Mouse (Mus musculus): ENCODE measurements at regions not wholly inside any gene's neighbourhood (a gene's known extent, or its start where the extent isn't known, plus 50 kb on each side); places are given as distances from the start of the nearest gene placed in this dataset.

DNA sequence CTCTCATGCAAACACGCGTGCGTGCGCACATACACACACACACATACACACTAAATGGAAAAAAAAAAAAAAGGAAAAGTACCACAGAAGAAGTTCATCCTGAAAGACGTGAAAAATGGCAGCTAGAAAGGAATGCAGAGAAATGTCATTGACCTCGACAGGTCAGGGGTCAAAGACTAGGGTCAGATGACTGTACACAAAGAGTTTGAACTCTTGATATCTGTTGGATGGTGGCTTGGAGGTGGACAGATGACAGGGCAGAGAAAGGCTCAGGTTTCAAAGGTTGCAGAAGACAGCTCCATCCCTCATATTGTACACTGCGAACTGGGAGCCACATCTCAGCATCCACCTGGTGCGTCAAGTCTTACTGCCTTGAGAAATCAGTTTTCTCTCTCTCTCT lies 112.5 kb downstream of the Cd83 start:
- no peaks in the 10 kb centered on the region for H3K27me3 ChIP-seq (ENCODE audit: insufficient read depth, low read length)
- H3K9me3 ChIP-seq (replicated peaks; ENCODE audit: low read length) = no peaks in the 10 kb centered on the region
- WGBS = 82% methylated on average over 8 of the region's 8 CpGs
- no peaks in the 10 kb centered on the region for H3K36me3 ChIP-seq (ENCODE audit: insufficient read depth, low read length)
- H3K4me2 ChIP-seq (ENCODE audit: low read length) = no peak overlapping the region
- no peak overlapping the region for H3K27ac ChIP-seq
- no peak overlapping the region for H3K4me3 ChIP-seq (replicated peaks; ENCODE audit: low read depth, low read length)
- H3K4me1 ChIP-seq (replicated peaks; ENCODE audit: insufficient read depth, low read length) = no peaks in the 10 kb centered on the region
- no peak for ATAC-seq (replicated peaks; ENCODE audit: low FRiP score, low read depth)
- no peak for DNase-seq (ENCODE audit: low spot score)
- no peak overlapping the region for H3K9ac ChIP-seq (ENCODE audit: low read depth, low read length)
- no peak for TF ChIP-seq CTCF (IDR thresholded peaks at IDR 0.05; ENCODE audit: low read depth)

GRCm38 (mm10) chr13:43898555-43899258 lies 114.1 kb downstream of the Cd83 start:
- no peaks in the 10 kb centered on the region for H3K9me3 ChIP-seq (replicated peaks; ENCODE audit: low read length)
- no peak for TF ChIP-seq CTCF (IDR thresholded peaks at IDR 0.05; ENCODE audit: low read depth)
- ATAC-seq (replicated peaks; ENCODE audit: low FRiP score, low read depth) (no peak), DNase-seq (ENCODE audit: low spot score) (no peak)
- no peaks in the 10 kb centered on the region for H3K36me3 ChIP-seq (ENCODE audit: insufficient read depth, low read length)
- 77% methylated on average over 12 of the region's 12 CpGs for WGBS
- H3K27me3 ChIP-seq (ENCODE audit: insufficient read depth, low read length) = no peaks in the 10 kb centered on the region
- H3K4me3 ChIP-seq (replicated peaks; ENCODE audit: low read depth, low read length) = no peak overlapping the region
- H3K9ac ChIP-seq (ENCODE audit: low read depth, low read length) = no peak overlapping the region
- no peaks in the 10 kb centered on the region for H3K4me1 ChIP-seq (replicated peaks; ENCODE audit: insufficient read depth, low read length)
- no peak overlapping the region for H3K4me2 ChIP-seq (ENCODE audit: low read length)
- no peak overlapping the region for H3K27ac ChIP-seq

GRCm38 (mm10) chr13:43900115-43900514 lies 115.5 kb downstream of the Cd83 start:
- WGBS = 91% methylated on average over 2 of the region's 2 CpGs
- no peak for DNase-seq (ENCODE audit: low spot score)

GRCm38 (mm10) chr13:43900758-43901157 lies 116.2 kb downstream of the Cd83 start:
- Histone ChIP-seq H3K36me3 (ENCODE audit: insufficient read depth, low read length) (no peaks in the 10 kb centered on the region), H3K27me3 (ENCODE audit: insufficient read depth, low read length) (no peaks in the 10 kb centered on the region), H3K9ac (ENCODE audit: low read depth, low read length) (no peak overlapping the region), H3K9me3 (replicated peaks; ENCODE audit: low read length) (no peaks in the 10 kb centered on the region), H3K4me3 (replicated peaks; ENCODE audit: low read depth, low read length) (no peak overlapping the region), H3K4me2 (ENCODE audit: low read length) (no peak overlapping the region), H3K4me1 (replicated peaks; ENCODE audit: insufficient read depth, low read length) (0 out of 2 replicates have a peak, but pooled peaks cover 2% of the 10 kb centered on the region), H3K27ac (no peak overlapping the region)
- WGBS = 72% methylated on average over 7 of the region's 7 CpGs
- DNase-seq (ENCODE audit: low spot score) (no peak), ATAC-seq (replicated peaks; ENCODE audit: low FRiP score, low read depth) (no peak)
- TF ChIP-seq CTCF (IDR thresholded peaks at IDR 0.05; ENCODE audit: low read depth) = 0 out of 2 replicates have a peak, but pooled peaks have one; percentile 3

More at GRCm38 (mm10) chr13:43900115-43900514, 115.5 kb downstream of the Cd83 start:
- H3K36me3 ChIP-seq (ENCODE audit: insufficient read depth, low read length) = no peaks in the 10 kb centered on the region
- TF ChIP-seq CTCF (IDR thresholded peaks at IDR 0.05; ENCODE audit: low read depth) = no peak
- H3K9ac ChIP-seq (ENCODE audit: low read depth, low read length) = no peak overlapping the region
- H3K9me3 ChIP-seq (replicated peaks; ENCODE audit: low read length) = no peaks in the 10 kb centered on the region
- H3K27me3 ChIP-seq (ENCODE audit: insufficient read depth, low read length) = no peaks in the 10 kb centered on the region
- H3K4me3 ChIP-seq (replicated peaks; ENCODE audit: low read depth, low read length) = no peak overlapping the region
- H3K4me2 ChIP-seq (ENCODE audit: low read length) = no peak overlapping the region
- H3K27ac ChIP-seq = no peak overlapping the region
- no peak for ATAC-seq (replicated peaks; ENCODE audit: low FRiP score, low read depth)
- no peaks in the 10 kb centered on the region for H3K4me1 ChIP-seq (replicated peaks; ENCODE audit: insufficient read depth, low read length)

GRCm38 (mm10) chr13:43903391-43903790 lies 118.8 kb downstream of the Cd83 start:
- H3K27me3 ChIP-seq (ENCODE audit: insufficient read depth, low read length) = no peaks in the 10 kb centered on the region
- no peak overlapping the region for H3K9ac ChIP-seq (ENCODE audit: low read depth, low read length)
- no peaks in the 10 kb centered on the region for H3K36me3 ChIP-seq (ENCODE audit: insufficient read depth, low read length)
- H3K9me3 ChIP-seq (replicated peaks; ENCODE audit: low read length) = no peaks in the 10 kb centered on the region
- no peak overlapping the region for H3K27ac ChIP-seq
- peaks cover 14% of the 10 kb centered on the region; the same call in 1 of the 2 replicates for H3K4me1 ChIP-seq (replicated peaks; ENCODE audit: insufficient read depth, low read length)
- no peak for ATAC-seq (replicated peaks; ENCODE audit: low FRiP score, low read depth)
- no peak for TF ChIP-seq CTCF (IDR thresholded peaks at IDR 0.05; ENCODE audit: low read depth)
- H3K4me3 ChIP-seq (replicated peaks; ENCODE audit: low read depth, low read length) = no peak overlapping the region
- DNase-seq (ENCODE audit: low spot score) = no peak
- H3K4me2 ChIP-seq (ENCODE audit: low read length) = no peak overlapping the region

DNA sequence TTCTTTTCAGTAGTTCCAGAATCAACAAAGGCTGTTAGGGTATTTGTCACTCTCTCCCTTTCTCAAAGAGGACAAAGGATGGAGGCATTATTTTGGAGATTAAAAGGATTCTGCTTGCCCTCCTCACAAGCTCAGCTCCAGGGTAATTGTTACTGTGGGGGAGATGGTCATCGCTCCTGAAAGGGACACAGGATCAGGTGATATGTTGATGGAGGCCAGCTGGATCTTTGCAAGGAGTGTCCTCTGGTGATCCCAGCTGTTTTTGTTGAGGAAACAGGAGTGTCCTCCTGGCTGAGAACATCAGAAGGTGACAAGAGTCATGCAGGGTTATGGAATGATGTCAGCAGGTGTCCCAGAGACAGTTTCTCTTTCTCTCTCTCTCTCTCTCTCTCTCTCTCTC lies 119.7 kb downstream of the Cd83 start:
- Histone ChIP-seq H3K4me2 (ENCODE audit: low read length) (no peak overlapping the region), H3K27ac (no peak overlapping the region), H3K27me3 (ENCODE audit: insufficient read depth, low read length) (no peaks in the 10 kb centered on the region), H3K4me3 (replicated peaks; ENCODE audit: low read depth, low read length) (no peak overlapping the region), H3K9me3 (replicated peaks; ENCODE audit: low read length) (no peaks in the 10 kb centered on the region), H3K36me3 (ENCODE audit: insufficient read depth, low read length) (no peaks in the 10 kb centered on the region), H3K9ac (ENCODE audit: low read depth, low read length) (no peak overlapping the region), H3K4me1 (replicated peaks; ENCODE audit: insufficient read depth, low read length) (peaks cover 14% of the 10 kb centered on the region; the same call in 1 of the 2 replicates)
- 39% methylated on average over 1 of the region's 1 CpGs for WGBS
- no peak for ATAC-seq (replicated peaks; ENCODE audit: low FRiP score, low read depth)
- DNase-seq (ENCODE audit: low spot score) = peak; percentile 68
- TF ChIP-seq CTCF (IDR thresholded peaks at IDR 0.05; ENCODE audit: low read depth) = no peak

GRCm38 (mm10) chr13:43906241-43906640 lies 121.7 kb downstream of the Cd83 start:
- Histone ChIP-seq H3K4me1 (replicated peaks; ENCODE audit: insufficient read depth, low read length) (peaks cover 14% of the 10 kb centered on the region; the same call in 1 of the 2 replicates), H3K4me2 (ENCODE audit: low read length) (no peak overlapping the region), H3K27ac (no peak overlapping the region), H3K27me3 (ENCODE audit: insufficient read depth, low read length) (no peaks in the 10 kb centered on the region), H3K36me3 (ENCODE audit: insufficient read depth, low read length) (no peaks in the 10 kb centered on the region), H3K4me3 (replicated peaks; ENCODE audit: low read depth, low read length) (no peak overlapping the region), H3K9me3 (replicated peaks; ENCODE audit: low read length) (no peaks in the 10 kb centered on the region), H3K9ac (ENCODE audit: low read depth, low read length) (no peak overlapping the region)
- ATAC-seq (replicated peaks; ENCODE audit: low FRiP score, low read depth) = no peak
- 63% methylated on average over 7 of the region's 7 CpGs for WGBS
- TF ChIP-seq CTCF (IDR thresholded peaks at IDR 0.05; ENCODE audit: low read depth) = no peak
- DNase-seq (ENCODE audit: low spot score) = no peak

All from kidney, postnatal 0 days (tissue).